Mouse (Mus musculus) frontal cortex, postnatal 25 days (tissue): ENCODE results near the gene Col4a6.
A peak's percentile ranks its signal among the peaks of the same experiment; 100 is the strongest.

ENCODE experiments used
- DNase-seq, 2 experiments: peaks; one replicate each; pipeline ENCODE4 v3.0.0; 2022; ENCODE audit warnings: low spot score in 2 of 2

The Col4a6 gene

GRCm38 (mm10) chrX:141249636-141250035, 224.2 kb downstream of the Col4a6 start:
- no peak for DNase-seq

DNA sequence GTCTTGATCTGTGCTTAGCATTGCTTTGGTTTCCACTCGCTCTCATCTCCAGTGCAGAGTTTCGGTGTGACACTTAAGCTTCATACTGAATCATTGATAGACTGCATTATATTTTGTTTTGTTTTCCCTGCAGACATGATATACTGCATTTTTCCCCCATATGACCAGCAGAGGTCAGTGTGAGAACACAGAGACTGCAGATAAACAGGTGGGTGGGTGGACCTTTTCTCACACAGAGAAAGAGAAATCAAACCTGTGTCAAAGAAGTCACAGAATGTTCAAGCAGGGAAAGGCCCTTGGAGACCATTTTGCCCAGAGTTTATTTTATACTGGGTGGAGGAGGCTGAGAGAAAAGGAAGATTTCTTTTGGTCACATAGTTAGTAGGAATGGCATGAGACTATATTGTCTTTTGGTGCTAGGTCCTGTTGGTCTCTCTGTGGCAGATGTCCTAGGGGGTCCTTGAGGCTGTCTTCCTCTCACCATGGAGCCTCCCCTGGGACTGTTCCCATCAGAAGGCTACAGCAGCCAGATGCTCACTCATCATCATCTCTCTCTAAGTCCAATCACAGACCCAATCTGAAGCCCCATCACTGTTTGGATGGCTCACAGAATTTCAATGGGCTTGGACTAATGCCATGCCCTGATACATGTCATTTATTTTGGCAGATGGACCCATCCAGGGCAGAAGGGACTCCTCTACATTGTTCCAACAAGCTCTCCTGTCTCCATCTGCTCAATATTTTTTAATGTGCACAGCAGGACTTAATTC, 237.1 kb downstream of the Col4a6 start:
- no peak for DNase-seq

GRCm38 (mm10) chrX:141228169-141228568, 245.7 kb downstream of the Col4a6 start:
- DNase-seq = no peak

- peak; percentile 13 to 19 for DNase-seq
Measured at GRCm38 (mm10) chrX:141212802-141213201, 261.1 kb downstream of the Col4a6 start.

DNA sequence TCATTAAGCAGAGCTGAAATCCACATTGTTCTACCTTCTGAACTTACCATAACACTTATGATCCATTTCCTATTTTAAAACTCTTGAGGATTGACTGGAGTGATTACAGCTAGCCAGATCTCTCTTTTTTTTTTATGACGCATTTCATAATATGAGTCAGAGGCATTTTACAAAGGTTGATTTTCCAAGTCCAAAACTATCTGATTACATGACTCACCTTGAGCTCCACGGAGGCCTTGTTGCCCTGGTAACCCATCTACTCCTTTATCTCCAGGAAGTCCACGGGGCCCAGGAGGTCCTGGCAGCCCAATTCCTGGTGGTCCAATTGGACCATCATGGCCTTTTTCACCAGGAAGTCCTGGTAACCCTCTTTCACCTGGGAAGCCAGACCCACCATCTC, 274.9 kb downstream of the Col4a6 start:
- DNase-seq = no peak

- no peak for DNase-seq
Measured at GRCm38 (mm10) chrX:141195036-141195435, 278.8 kb downstream of the Col4a6 start.

GRCm38 (mm10) chrX:141175353-141175752, 298.5 kb downstream of the Col4a6 start:
- peak; percentile 5 to 35 for DNase-seq

DNA sequence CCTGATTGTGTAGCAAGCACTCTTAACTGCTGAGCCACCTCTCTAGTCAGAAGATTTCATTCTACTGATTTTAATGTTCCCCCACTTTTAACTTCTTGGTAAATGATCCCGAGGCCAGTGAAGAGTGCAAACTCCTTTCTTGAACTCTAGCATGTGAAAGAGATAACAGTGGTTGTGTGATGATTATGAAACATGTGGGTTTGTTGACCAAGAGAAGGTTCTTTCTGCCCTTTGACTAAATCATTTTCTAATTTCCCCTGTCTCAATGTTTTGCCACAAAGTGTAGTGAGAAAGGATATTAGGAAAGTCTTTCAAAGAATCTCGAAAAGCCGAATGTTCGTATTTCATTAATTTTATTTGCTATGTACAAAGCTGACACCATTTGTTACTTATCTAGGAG, 308.8 kb downstream of the Col4a6 start:
- no peak for DNase-seq

DNA sequence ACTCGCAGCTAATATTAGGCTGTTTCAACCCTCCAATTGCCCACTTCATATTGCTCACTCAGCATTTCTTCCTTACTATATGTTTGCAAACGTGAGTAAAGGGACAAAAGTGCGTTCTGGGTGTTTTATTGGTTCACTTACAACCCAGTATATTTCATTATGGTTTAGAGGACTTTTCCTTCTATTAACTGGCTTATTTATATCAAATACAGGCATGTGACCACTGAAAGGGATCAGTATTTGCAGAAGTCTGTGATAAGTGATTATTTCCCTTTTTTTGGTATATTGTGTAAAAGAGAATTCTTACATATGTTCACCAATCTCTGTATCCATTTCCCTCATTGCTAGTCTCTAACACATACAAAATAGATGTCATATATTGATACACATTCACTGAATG, 313.5 kb downstream of the Col4a6 start:
- no peak for DNase-seq

- DNase-seq = no peak
Measured at GRCm38 (mm10) chrX:141158160-141158559, 315.7 kb downstream of the Col4a6 start.

DNA sequence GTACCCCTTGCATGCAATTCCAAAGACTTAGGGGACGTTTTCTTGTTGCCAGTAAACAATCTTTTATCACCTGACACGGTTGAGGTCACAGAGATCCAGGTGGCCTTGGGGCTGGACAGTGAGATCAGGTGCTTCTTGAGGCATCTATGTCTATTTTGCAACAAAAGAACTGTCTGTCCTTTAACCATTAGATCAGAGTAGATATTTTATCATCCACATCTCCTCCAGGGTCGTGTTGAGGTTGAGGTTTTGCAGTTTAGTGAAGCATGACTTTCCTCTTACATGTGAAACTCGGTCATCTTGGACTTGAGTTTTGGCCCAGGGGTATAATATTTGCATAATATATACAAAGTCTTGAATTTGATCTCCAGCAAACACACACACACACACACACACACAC, 316.2 kb downstream of the Col4a6 start:
- no peak for DNase-seq

- DNase-seq = no peak
Measured at GRCm38 (mm10) chrX:141156696-141157095, 317.2 kb downstream of the Col4a6 start.

- no peak for DNase-seq
Measured at GRCm38 (mm10) chrX:141151182-141151581, 322.7 kb downstream of the Col4a6 start.

DNA sequence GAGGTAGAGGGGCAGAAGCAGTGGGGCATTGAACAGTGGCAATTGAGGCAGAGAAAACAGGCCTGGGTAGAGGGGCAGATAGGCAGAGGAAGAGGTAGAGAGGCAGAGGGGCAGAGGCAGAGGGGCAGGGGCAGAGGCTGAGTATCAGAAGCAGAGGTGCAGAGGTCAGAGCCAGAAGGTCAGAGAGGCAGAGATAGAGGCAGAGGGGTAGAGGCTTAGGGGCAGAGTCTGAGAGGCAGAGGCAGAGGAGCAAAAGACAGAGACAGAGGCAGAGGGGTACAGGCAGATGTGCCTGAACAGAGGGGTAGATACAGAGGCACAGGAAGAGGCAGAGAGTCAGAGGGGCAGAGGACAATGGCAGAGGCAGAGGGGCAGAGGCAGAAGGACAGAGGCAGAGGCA, 323.6 kb downstream of the Col4a6 start:
- no peak for DNase-seq

DNA sequence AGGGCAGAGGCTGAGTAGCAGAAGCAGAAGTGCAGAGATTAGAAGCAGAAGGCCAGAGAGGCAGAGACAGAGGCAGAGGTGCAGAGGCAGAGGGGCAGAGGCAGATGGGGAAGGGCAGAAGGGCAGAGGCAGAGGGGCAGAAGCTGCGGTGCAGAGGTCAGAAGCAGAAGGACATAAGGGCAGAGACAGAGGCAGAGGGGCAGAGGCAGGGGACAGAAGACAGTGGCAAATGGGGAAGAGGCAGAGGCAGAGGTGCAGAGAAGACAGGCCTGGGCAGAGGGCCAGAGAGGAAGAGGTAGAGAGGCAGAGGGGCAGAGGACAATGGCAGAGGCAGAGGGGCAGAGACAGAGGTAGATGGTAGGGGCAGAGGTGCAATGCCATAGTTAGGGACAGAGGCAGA, 324.2 kb downstream of the Col4a6 start:
- DNase-seq = no peak
